Mouse (Mus musculus) midbrain, embryonic 14.5 days (tissue): ENCODE measurements around the gene Snrpc. TPM values are rescaled to one million over a fixed set of nuclear protein-coding genes. Genes with fewer than 3 reads are reported as not detected.

ENCODE experiments used
- ATAC-seq: fragments of 200-750 bp; cut with Nextera tagmentation; 2 replicates; pipeline ENCODE4 v1.8.0; 2017; ENCODE audit warnings: moderate number of reproducible peaks, moderate library complexity; ENCODE audit not compliant: low FRiP score, low TSS enrichment
- DNase-seq: peaks from one replicate; pipeline ENCODE4 v3.0.0-alpha.2; 2015
- H3K27ac ChIP-seq: fragments of 300-500 bp; sonication (generic); replicated peaks from 2 replicates; pipeline ENCODE4 v1.5.1; 2014; ENCODE audit warnings: mild to moderate bottlenecking, low read depth, low read length, moderate library complexity
- H3K27me3 ChIP-seq: fragments of 300-500 bp; sonication (generic); 2 replicates; pipeline ENCODE4 v1.6.1; 2014; ENCODE audit warnings: low read length, control low read depth, mixed read lengths; ENCODE audit not compliant: control insufficient read depth, insufficient read depth
- H3K36me3 ChIP-seq: fragments of 300-500 bp; sonication (generic); 2 replicates; pipeline ENCODE4 v1.6.1; 2014; ENCODE audit warnings: low read length, control low read depth; ENCODE audit not compliant: control insufficient read depth, insufficient read depth
- H3K4me1 ChIP-seq: fragments of 300-500 bp; sonication (generic); 2 replicates; pipeline ENCODE4 v1.6.1; 2014; ENCODE audit warnings: mild to moderate bottlenecking, antibody characterized with exemption, low read length, control low read depth; ENCODE audit not compliant: control insufficient read depth, insufficient read depth
- H3K4me2 ChIP-seq: fragments of 300-500 bp; sonication (generic); 2 replicates; pipeline ENCODE4 v1.6.1; 2014; ENCODE audit warnings: mild to moderate bottlenecking, low read length, moderate library complexity
- H3K4me3 ChIP-seq: fragments of 300-500 bp; sonication (generic); replicated peaks from 2 replicates; pipeline ENCODE4 v1.5.1; 2014; ENCODE audit warnings: low read depth, low read length
- H3K9ac ChIP-seq: fragments of 300-500 bp; sonication (generic); replicated peaks from 2 replicates; pipeline ENCODE4 v1.6.1; 2014; ENCODE audit warnings: mild to moderate bottlenecking, low read length, moderate library complexity
- H3K9me3 ChIP-seq: fragments of 300-500 bp; sonication (generic); 2 replicates; pipeline ENCODE4 v1.6.1; 2016; ENCODE audit warnings: low read length, control low read depth, mixed read lengths; ENCODE audit not compliant: control insufficient read depth
- WGBS: fragments of 180-500 bp; shearing (Covaris S2); extraction: QIAGEN DNeasy Blood & Tissue Kit; methylation state at CpG from one replicate; pipeline ENCODE4 v1.1.7; 2014; 5-methylcytosine and 5-hydroxymethylcytosine counted together
- polyA plus RNA-seq: library from polyadenylated mRNA; unstranded; fragments of >200 nt; fragmentation: Nextera tagmentation; extraction: Ambion mirVana; gene quantifications from 2 replicates; pipeline ENCODE4 v1.2.1, GENCODE M21; 2014

Snrpc gene
- polyA plus RNA-seq, 1 experiment from 2014 or later: 240 TPM

DNA sequence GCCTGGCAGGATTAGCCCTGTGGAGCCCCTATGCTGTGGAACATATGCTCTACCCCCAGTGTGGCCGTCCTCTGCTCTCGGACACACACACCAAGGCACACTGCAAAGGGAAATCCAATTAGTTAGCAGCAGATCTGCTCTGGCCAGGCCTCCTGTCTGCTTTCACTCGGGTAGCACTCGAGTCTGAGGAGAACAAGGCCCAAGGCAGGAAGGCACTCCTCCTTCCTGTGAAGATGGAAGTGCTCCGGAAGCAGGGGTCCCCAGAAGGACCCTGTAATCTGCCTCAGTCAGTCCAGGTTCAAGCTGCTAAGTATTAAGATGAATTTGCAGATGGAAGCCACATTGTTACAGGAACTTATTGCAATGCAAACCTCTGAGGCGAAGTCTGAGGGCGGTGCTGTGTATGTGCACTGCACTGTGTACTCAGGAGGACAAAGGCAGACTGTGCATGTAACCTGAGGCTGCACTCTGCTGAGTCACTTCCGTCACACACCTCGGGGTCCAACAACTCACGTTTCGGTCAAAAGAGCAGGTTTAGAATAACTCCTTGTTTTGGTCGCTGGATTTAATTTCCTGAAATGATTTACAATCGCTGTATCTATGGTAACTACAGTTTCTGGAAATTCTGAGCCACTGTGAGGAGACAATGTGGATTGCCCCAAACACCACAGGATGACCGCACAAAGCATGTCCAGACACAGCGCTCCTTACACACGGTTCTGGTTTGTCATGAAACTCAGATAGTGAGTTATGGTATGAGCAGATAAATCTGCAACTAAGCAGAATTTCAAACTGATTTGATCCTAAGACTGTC lies 38.0 kb upstream of the Snrpc start:
- H3K9me3 ChIP-seq: no peaks in the 10 kb centered on the region
- WGBS: 59% methylated on average over 16 of the region's 16 CpGs
- no peak overlapping the region for H3K4me3 ChIP-seq
- no peaks in the 10 kb centered on the region for H3K27me3 ChIP-seq
- H3K9ac ChIP-seq: 0 out of 2 replicates have a peak overlapping the region, but pooled peaks have one; percentile 16
- DNase-seq (peak; percentile 34), ATAC-seq (no peak)
- H3K36me3 ChIP-seq: no peaks in the 10 kb centered on the region
- H3K4me1 ChIP-seq: peaks cover 26% of the 10 kb centered on the region
- 0 out of 2 replicates have a peak overlapping the region, but pooled peaks have one; percentile 4 for H3K4me2 ChIP-seq
- H3K27ac ChIP-seq: peak overlapping the region; percentile 76

DNA sequence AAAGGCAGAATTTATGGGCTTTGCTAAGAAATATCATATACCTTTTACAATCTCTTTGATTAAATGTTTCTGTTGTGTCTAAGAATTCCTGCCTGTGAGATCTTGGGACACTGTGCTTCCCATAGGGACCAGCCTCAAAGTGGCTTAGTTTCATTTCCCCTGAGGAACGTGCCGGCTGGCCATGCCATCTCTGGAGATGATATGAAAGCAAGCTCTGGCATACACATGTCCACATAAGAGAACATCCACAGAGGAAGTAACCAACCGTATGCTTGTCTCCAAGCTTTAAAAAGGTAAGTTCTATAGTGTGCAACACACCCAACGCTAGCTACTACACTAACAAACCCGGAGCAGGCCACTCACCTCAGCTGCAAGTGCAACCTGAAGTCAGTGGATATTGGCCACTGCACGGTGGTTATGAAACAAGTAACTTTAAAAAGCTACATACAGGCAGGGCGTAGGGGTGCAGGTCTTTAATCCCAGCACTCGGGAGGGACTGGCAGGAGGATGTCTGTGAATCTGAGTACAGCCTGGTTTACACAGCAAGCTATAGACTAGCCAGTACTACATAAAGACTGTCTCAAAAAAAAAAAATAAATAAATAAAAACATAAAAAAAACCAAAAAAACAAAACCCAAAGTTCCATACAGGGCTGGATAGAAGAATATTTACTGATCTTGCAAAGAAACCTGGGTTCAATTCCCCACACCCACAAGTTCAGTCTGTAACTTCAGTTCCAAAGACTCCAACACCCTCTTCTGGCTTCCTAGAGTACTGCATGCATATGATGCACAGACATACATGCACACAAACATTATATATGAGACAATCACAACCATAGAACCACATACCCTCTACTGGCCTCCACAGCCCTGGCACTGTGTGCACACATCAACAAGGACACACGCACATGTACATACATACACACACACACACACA lies 37.0 kb upstream of the Snrpc start:
- DNase-seq: no peak
- WGBS: 87% methylated on average over 9 of the region's 9 CpGs
- H3K4me1 ChIP-seq: peaks cover 24% of the 10 kb centered on the region

GRCm38 (mm10) chr17:27803752-27804151 lies 34.2 kb upstream of the Snrpc start:
- Histone ChIP-seq H3K9ac (no peak overlapping the region), H3K36me3 (no peaks in the 10 kb centered on the region), H3K27me3 (no peaks in the 10 kb centered on the region), H3K9me3 (no peaks in the 10 kb centered on the region), H3K4me2 (no peak overlapping the region), H3K4me1 (0 out of 2 replicates have a peak, but pooled peaks cover 4% of the 10 kb centered on the region), H3K4me3 (no peak overlapping the region), H3K27ac (no peak overlapping the region)
- ATAC-seq (no peak), DNase-seq (no peak)
- 79% methylated on average over 4 of the region's 4 CpGs for WGBS

More for the DNA sequence above, 37.0 kb upstream of the Snrpc start:
- no peaks in the 10 kb centered on the region for H3K36me3 ChIP-seq
- no peaks in the 10 kb centered on the region for H3K27me3 ChIP-seq
- H3K4me3 ChIP-seq: no peak overlapping the region
- no peak overlapping the region for H3K4me2 ChIP-seq
- 0 out of 2 replicates have a peak overlapping the region, but pooled peaks have one; percentile 20 for H3K27ac ChIP-seq
- ATAC-seq: no peak
- H3K9ac ChIP-seq: no peak overlapping the region
- no peaks in the 10 kb centered on the region for H3K9me3 ChIP-seq

- DNase-seq (no peak), ATAC-seq (no peak)
- no peaks in the 10 kb centered on the region for H3K36me3 ChIP-seq
- H3K4me3 ChIP-seq: no peak overlapping the region
- H3K4me1 ChIP-seq: 0 out of 2 replicates have a peak, but pooled peaks cover 4% of the 10 kb centered on the region
- H3K9me3 ChIP-seq: no peaks in the 10 kb centered on the region
- H3K27ac ChIP-seq: no peak overlapping the region
- H3K4me2 ChIP-seq: no peak overlapping the region
- no peak overlapping the region for H3K9ac ChIP-seq
- no peaks in the 10 kb centered on the region for H3K27me3 ChIP-seq
- WGBS: 89% methylated on average over 7 of the region's 7 CpGs
Observed at GRCm38 (mm10) chr17:27804156-27804690, 33.7 kb upstream of the Snrpc start.

GRCm38 (mm10) chr17:27804803-27805770 lies 32.9 kb upstream of the Snrpc start:
- ATAC-seq (no peak), DNase-seq (no peak)
- H3K9me3 ChIP-seq: no peaks in the 10 kb centered on the region
- H3K27me3 ChIP-seq: no peaks in the 10 kb centered on the region
- H3K36me3 ChIP-seq: no peaks in the 10 kb centered on the region
- H3K27ac ChIP-seq: no peak overlapping the region
- 89% methylated on average over 10 of the region's 10 CpGs for WGBS
- no peaks in the 10 kb centered on the region for H3K4me1 ChIP-seq
- no peak overlapping the region for H3K9ac ChIP-seq
- no peak overlapping the region for H3K4me2 ChIP-seq
- no peak overlapping the region for H3K4me3 ChIP-seq

- WGBS: 92% methylated on average over 2 of the region's 2 CpGs
- Histone ChIP-seq H3K4me2 (no peak overlapping the region), H3K9ac (no peak overlapping the region), H3K9me3 (no peaks in the 10 kb centered on the region), H3K27me3 (no peaks in the 10 kb centered on the region), H3K27ac (no peak overlapping the region), H3K36me3 (no peaks in the 10 kb centered on the region), H3K4me3 (no peak overlapping the region), H3K4me1 (no peaks in the 10 kb centered on the region)
- DNase-seq (no peak), ATAC-seq (no peak)
Observed at GRCm38 (mm10) chr17:27807542-27808078, 30.3 kb upstream of the Snrpc start.

GRCm38 (mm10) chr17:27810569-27811331 lies 27.2 kb upstream of the Snrpc start:
- H3K27me3 ChIP-seq: no peaks in the 10 kb centered on the region
- no peak overlapping the region for H3K4me3 ChIP-seq
- no peaks in the 10 kb centered on the region for H3K9me3 ChIP-seq
- WGBS: 92% methylated on average over 16 of the region's 16 CpGs
- no peak overlapping the region for H3K9ac ChIP-seq
- H3K4me2 ChIP-seq: no peak overlapping the region
- H3K27ac ChIP-seq: no peak overlapping the region
- no peaks in the 10 kb centered on the region for H3K4me1 ChIP-seq
- no peaks in the 10 kb centered on the region for H3K36me3 ChIP-seq
- ATAC-seq (no peak), DNase-seq (no peak)
